Mouse (Mus musculus): ENCODE measurements around the gene Gm49416. TPM values are rescaled to one million over a fixed set of nuclear protein-coding genes. Genes with fewer than 3 reads are reported as not detected.

Gene Gm49416
- polyA plus RNA-seq, 1 experiment from 2014 or later, result not detected

DNA sequence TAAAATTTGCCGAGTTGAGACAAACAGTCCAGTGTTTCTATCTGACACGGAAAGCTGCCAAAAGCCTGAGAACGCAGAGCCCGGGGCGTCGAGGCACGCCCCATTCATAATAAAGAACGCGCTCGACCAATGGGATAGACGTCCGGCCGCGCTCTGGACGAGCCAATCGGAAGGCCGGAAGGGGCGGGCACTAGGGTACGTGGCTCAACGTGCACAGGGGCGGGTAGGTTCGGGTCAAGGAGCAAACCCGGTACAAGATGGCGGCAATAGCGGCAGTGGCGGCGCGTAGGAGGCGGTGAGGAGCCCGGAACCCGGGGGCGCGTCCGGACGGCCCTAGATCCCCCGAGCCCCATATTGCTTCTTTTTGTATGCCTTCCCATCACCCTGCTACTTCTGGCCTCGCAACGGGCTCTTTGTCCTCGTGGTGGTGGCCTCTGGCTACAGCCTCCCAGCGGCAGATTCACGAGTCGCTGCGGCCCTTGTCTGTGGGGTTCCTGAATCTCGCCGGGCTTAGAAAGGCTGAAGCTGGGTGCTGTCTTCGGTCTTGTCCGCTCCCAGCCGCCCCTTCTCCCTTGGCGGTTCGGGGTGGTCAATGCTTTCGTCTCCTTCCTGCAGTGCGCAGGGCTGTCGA, 9.3 kb downstream of the Gm49416 start, which contains the start of gene Ganab:
Gene Ganab (plus strand): TSS at position 207 of the 631 bp plus-strand sequence.
- Histone ChIP-seq H3K9ac (replicated peaks; ENCODE audit: low read depth) (peak within 1 kb of the TSS; percentile 91), H3K4me2 (replicated peaks; ENCODE audit: low read depth, low read length) (peak within 1 kb of the TSS; percentile 92), H3K27me3 (replicated peaks; ENCODE audit: insufficient read depth, low read length) (no peaks in the 10 kb centered on the region), H3K9me3 (ENCODE audit: low read length) (no peaks in the 10 kb centered on the region), H3K27ac (ENCODE audit: low read length) (peak within 1 kb of the TSS; percentile 88), H3K36me3 (ENCODE audit: insufficient read depth, low read length) (no peaks in the 10 kb centered on the region), H3K4me3 (ENCODE audit: low read depth, low read length) (peak within 1 kb of the TSS; percentile 95), H3K4me1 (ENCODE audit: insufficient read depth, low read depth, low read length) (peaks cover 6% of the 10 kb centered on the region; the same call in 1 of the 2 replicates)
- TF ChIP-seq EP300 (IDR thresholded peaks at IDR 0.05) (no peak), CTCF (IDR thresholded peaks at IDR 0.05) (peak; percentile 40)
- WGBS, result 2% methylated on average over 53 of the region's 53 CpGs
- peak; percentile 100 for ATAC-seq
- DNase-seq (ENCODE audit: low spot score), result peak; percentile 99

DNA sequence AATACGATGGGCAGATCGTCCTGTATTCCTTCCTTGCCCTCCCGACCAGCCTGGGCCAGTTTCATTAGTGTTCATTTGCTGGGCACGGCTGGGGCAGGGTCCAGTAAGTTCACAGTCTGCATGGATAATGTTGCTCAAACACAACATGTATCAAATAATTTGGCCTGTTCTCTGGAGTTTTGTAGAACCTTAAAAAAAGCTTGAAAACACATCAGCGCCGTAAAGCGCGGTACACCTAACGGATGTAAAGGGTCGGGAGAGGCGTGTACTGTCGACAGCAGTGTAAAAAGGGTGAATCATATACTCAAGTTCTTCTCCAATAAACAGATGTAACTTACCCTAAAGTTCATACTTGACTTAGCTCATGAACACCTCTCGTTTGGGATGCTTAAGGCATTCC, 9.8 kb downstream of the Gm49416 start:
- DNase-seq (ENCODE audit: low spot score) (peak; percentile 57), ATAC-seq (no peak)
- Histone ChIP-seq H3K27ac (ENCODE audit: low read length) (peak overlapping the region; percentile 88), H3K4me2 (replicated peaks; ENCODE audit: low read depth, low read length) (peak overlapping the region; percentile 92), H3K9ac (replicated peaks; ENCODE audit: low read depth) (peak overlapping the region; percentile 91), H3K9me3 (ENCODE audit: low read length) (no peaks in the 10 kb centered on the region), H3K27me3 (replicated peaks; ENCODE audit: insufficient read depth, low read length) (no peaks in the 10 kb centered on the region), H3K36me3 (ENCODE audit: insufficient read depth, low read length) (no peaks in the 10 kb centered on the region), H3K4me3 (ENCODE audit: low read depth, low read length) (peak overlapping the region; percentile 95), H3K4me1 (ENCODE audit: insufficient read depth, low read depth, low read length) (peaks cover 6% of the 10 kb centered on the region; the same call in 1 of the 2 replicates)
- no peak for TF ChIP-seq EP300 (IDR thresholded peaks at IDR 0.05)
- no peak for TF ChIP-seq CTCF (IDR thresholded peaks at IDR 0.05)
- 3% methylated on average over 13 of the region's 13 CpGs for WGBS

DNA sequence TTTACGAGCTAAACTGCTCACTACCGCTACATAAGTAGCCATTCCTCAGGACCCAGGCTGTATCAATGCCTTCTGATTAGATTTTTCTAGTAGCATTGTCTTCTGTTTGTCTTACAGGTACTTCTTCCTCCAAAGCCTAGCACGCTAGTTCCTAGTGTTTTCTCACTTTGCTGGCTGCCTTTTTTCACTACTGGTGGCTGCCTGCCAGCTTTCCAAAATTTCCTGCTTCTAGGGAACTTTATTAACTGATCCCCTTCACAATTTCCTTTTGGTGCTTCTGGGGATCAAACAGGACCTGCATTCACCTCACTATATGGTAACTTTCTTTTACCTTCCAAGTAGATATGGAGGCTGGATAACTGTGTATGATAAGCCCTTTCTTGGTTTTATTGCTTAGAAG, 10.4 kb downstream of the Gm49416 start:
- H3K9me3 ChIP-seq (ENCODE audit: low read length), result no peaks in the 10 kb centered on the region
- peak overlapping the region; percentile 91; the same call in 1 of the 2 replicates for H3K9ac ChIP-seq (replicated peaks; ENCODE audit: low read depth)
- H3K4me1 ChIP-seq (ENCODE audit: insufficient read depth, low read depth, low read length), result peaks cover 3% of the 10 kb centered on the region; the same call in 1 of the 2 replicates
- H3K36me3 ChIP-seq (ENCODE audit: insufficient read depth, low read length), result no peaks in the 10 kb centered on the region
- WGBS, result 33% methylated on average over 3 of the region's 3 CpGs
- DNase-seq (ENCODE audit: low spot score) (no peak), ATAC-seq (no peak)
- TF ChIP-seq CTCF (IDR thresholded peaks at IDR 0.05), result no peak
- no peak overlapping the region for H3K4me3 ChIP-seq (ENCODE audit: low read depth, low read length)
- no peaks in the 10 kb centered on the region for H3K27me3 ChIP-seq (replicated peaks; ENCODE audit: insufficient read depth, low read length)
- no peak overlapping the region for H3K27ac ChIP-seq (ENCODE audit: low read length)
- H3K4me2 ChIP-seq (replicated peaks; ENCODE audit: low read depth, low read length), result peak overlapping the region; percentile 92; the same call in 1 of the 2 replicates

DNA sequence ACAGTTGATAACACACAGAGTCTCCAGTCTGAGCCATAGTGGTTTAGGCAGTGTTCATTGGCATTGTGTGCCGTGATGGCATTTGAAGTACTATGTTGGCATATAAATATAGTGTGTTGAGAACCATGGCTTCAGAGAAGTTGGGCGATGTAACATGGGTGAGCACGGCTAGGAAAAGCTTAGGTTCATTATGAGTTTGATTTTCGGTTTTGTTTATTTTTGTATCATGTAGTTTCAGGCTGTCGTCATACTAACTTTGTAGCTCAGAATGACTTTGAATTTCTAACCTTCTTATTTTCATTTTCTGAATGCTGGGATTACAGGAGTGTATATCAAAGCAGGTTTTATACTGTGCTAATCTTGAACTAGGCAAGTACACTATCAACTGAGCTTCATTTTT, 14.7 kb downstream of the Gm49416 start:
- no peak overlapping the region for H3K9ac ChIP-seq (replicated peaks; ENCODE audit: low read depth)
- no peak overlapping the region for H3K4me3 ChIP-seq (ENCODE audit: low read depth, low read length)
- H3K27ac ChIP-seq (ENCODE audit: low read length), result no peak overlapping the region
- no peak for DNase-seq (ENCODE audit: low spot score)
- no peaks in the 10 kb centered on the region for H3K9me3 ChIP-seq (ENCODE audit: low read length)
- no peak for ATAC-seq
- WGBS, result 90% methylated on average over 5 of the region's 5 CpGs
- peaks cover 3% of the 10 kb centered on the region; the same call in 1 of the 2 replicates for H3K4me1 ChIP-seq (ENCODE audit: insufficient read depth, low read depth, low read length)
- H3K4me2 ChIP-seq (replicated peaks; ENCODE audit: low read depth, low read length), result no peak overlapping the region
- TF ChIP-seq EP300 (IDR thresholded peaks at IDR 0.05), result no peak
- no peak for TF ChIP-seq CTCF (IDR thresholded peaks at IDR 0.05)
- H3K36me3 ChIP-seq (ENCODE audit: insufficient read depth, low read length), result peaks cover 29% of the 10 kb centered on the region; the same call in 1 of the 2 replicates
- H3K27me3 ChIP-seq (replicated peaks; ENCODE audit: insufficient read depth, low read length), result no peaks in the 10 kb centered on the region

DNA sequence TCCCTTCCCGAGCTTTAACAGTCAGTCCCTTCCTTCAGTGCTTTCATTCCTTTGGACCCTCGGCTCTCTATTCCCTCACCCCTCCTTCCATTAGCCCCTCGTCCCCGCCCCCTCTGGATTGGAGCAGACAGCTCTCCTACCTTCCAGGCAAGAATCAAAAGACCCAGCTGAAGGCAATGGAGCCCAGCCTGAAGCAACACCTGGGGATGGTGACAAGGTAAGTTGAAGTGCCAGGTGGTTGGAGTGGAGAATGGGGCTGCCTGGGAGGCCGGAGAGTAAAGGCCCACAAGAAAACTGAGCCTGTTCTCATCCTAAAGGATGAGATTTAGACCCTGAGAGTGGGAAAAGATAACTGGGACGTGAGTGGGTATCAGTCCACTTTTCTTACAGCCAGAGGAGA, 19.8 kb downstream of the Gm49416 start:
- TF ChIP-seq CTCF (IDR thresholded peaks at IDR 0.05), result no peak
- no peak for TF ChIP-seq EP300 (IDR thresholded peaks at IDR 0.05)

DNA sequence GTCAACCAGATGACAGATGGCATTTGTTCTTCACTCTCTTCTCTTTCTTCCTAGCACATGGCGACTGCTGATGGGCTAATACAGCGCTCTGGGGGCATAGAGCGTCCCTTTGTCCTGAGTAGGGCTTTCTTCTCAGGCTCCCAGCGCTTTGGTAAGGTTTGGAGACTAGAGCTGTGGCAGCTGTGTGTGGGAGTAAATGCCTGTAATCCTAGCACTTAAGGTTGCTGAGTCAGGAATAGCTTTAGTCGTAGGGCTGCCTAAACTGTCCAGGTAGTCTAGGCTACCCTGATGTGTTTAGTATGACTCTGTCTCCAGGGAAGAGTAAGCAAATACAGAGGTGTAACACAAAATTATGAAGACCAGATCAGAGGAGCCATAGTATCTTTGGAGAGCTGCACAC, 23.1 kb downstream of the Gm49416 start:
- Histone ChIP-seq H3K4me1 (ENCODE audit: insufficient read depth, low read depth, low read length) (no peaks in the 10 kb centered on the region), H3K27ac (ENCODE audit: low read length) (no peak overlapping the region), H3K4me2 (replicated peaks; ENCODE audit: low read depth, low read length) (no peak overlapping the region), H3K9me3 (ENCODE audit: low read length) (no peaks in the 10 kb centered on the region), H3K27me3 (replicated peaks; ENCODE audit: insufficient read depth, low read length) (no peaks in the 10 kb centered on the region), H3K4me3 (ENCODE audit: low read depth, low read length) (no peak overlapping the region), H3K36me3 (ENCODE audit: insufficient read depth, low read length) (peaks cover 81% of the 10 kb centered on the region), H3K9ac (replicated peaks; ENCODE audit: low read depth) (no peak overlapping the region)
- ATAC-seq, result no peak
- TF ChIP-seq EP300 (IDR thresholded peaks at IDR 0.05) (no peak), CTCF (IDR thresholded peaks at IDR 0.05) (no peak)
- 91% methylated on average over 5 of the region's 5 CpGs for WGBS
- DNase-seq (ENCODE audit: low spot score), result no peak

More for the DNA sequence above, 19.8 kb downstream of the Gm49416 start:
- Histone ChIP-seq H3K4me2 (replicated peaks; ENCODE audit: low read depth, low read length) (no peak overlapping the region), H3K9ac (replicated peaks; ENCODE audit: low read depth) (no peak overlapping the region), H3K9me3 (ENCODE audit: low read length) (no peaks in the 10 kb centered on the region), H3K4me1 (ENCODE audit: insufficient read depth, low read depth, low read length) (no peaks in the 10 kb centered on the region), H3K36me3 (ENCODE audit: insufficient read depth, low read length) (peaks cover 66% of the 10 kb centered on the region), H3K4me3 (ENCODE audit: low read depth, low read length) (no peak overlapping the region), H3K27me3 (replicated peaks; ENCODE audit: insufficient read depth, low read length) (no peaks in the 10 kb centered on the region), H3K27ac (ENCODE audit: low read length) (no peak overlapping the region)
- DNase-seq (ENCODE audit: low spot score) (no peak), ATAC-seq (no peak)
- WGBS, result 86% methylated on average over 6 of the region's 6 CpGs

All from lung, postnatal 0 days (tissue).